Mouse (Mus musculus) adrenal gland, postnatal 14 days (tissue): ENCODE measurements at regions not wholly inside any gene's neighbourhood (a gene's known extent, or its start where the extent isn't known, plus 50 kb on each side); places are given as distances from the start of the nearest gene placed in this dataset.

Experiments
- DNase-seq: peaks from one replicate; pipeline ENCODE4 v3.0.0; 2021; ENCODE audit warnings: mixed read lengths

GRCm38 (mm10) chr9:61091036-61091435, 281.1 kb upstream of the Tle3 start:
- DNase-seq, result no peak

GRCm38 (mm10) chr9:61092834-61093479, 279.2 kb upstream of the Tle3 start:
- no peak for DNase-seq

GRCm38 (mm10) chr9:61095069-61095775, 276.9 kb upstream of the Tle3 start:
- peak; percentile 66 for DNase-seq

- no peak for DNase-seq
Observed at GRCm38 (mm10) chr9:61101741-61102450, 270.3 kb upstream of the Tle3 start.

GRCm38 (mm10) chr9:61102451-61103358, 269.5 kb upstream of the Tle3 start:
- no peak for DNase-seq

GRCm38 (mm10) chr9:61105550-61106280, 266.5 kb upstream of the Tle3 start:
- no peak for DNase-seq

- no peak for DNase-seq
Observed at GRCm38 (mm10) chr9:61109519-61110285, 262.5 kb upstream of the Tle3 start.

- no peak for DNase-seq
Observed at GRCm38 (mm10) chr9:61111206-61111605, 261.0 kb upstream of the Tle3 start.

- DNase-seq, result peak; percentile 37
Observed at GRCm38 (mm10) chr9:61111733-61112415, 260.3 kb upstream of the Tle3 start.

- peak; percentile 26 for DNase-seq
Observed at GRCm38 (mm10) chr9:61119252-61119651, 252.9 kb upstream of the Tle3 start.

- DNase-seq, result no peak
Observed at GRCm38 (mm10) chr9:61120531-61120930, 251.6 kb upstream of the Tle3 start.

- DNase-seq, result peak; percentile 73
Observed at GRCm38 (mm10) chr9:61120931-61121391, 251.2 kb upstream of the Tle3 start.

GRCm38 (mm10) chr9:61123431-61123830, 248.7 kb upstream of the Tle3 start:
- DNase-seq, result no peak

- DNase-seq, result no peak
Observed at GRCm38 (mm10) chr9:61125769-61126168, 246.4 kb upstream of the Tle3 start.

- DNase-seq, result no peak
Observed at GRCm38 (mm10) chr9:61128077-61128476, 244.1 kb upstream of the Tle3 start.

GRCm38 (mm10) chr9:61129186-61129585, 243.0 kb upstream of the Tle3 start:
- DNase-seq, result no peak

GRCm38 (mm10) chr9:61130877-61131276, 241.3 kb upstream of the Tle3 start:
- no peak for DNase-seq

- DNase-seq, result no peak
Observed at GRCm38 (mm10) chr9:61135263-61135882, 236.8 kb upstream of the Tle3 start.

GRCm38 (mm10) chr9:61135917-61136316, 236.2 kb upstream of the Tle3 start:
- DNase-seq, result no peak
